Mouse (Mus musculus): Measurements from ENCODE around the gene Cyp2d40. TPM values are rescaled to one million over a fixed set of nuclear protein-coding genes. Genes with fewer than 3 reads are reported as not detected.
"Not testable (repeated sequence)": the region's sequence is repeated elsewhere in the genome, so short reads cannot be mapped to it uniquely, and the experiment has no call there.

Cyp2d40 gene
- polyA plus RNA-seq (2017; shearing (Covaris generic)) = not detected

- no peak for ATAC-seq
Measured at GRCm38 (mm10) chr15:82763631-82764420, at the start of gene Cyp2d40. TSS of gene Cyp2d40 (minus strand) at chr15:82764183.

GRCm38 (mm10) chr15:82810556-82810955 is 46.6 kb upstream of the Cyp2d40 start:
- ATAC-seq = no peak

DNA sequence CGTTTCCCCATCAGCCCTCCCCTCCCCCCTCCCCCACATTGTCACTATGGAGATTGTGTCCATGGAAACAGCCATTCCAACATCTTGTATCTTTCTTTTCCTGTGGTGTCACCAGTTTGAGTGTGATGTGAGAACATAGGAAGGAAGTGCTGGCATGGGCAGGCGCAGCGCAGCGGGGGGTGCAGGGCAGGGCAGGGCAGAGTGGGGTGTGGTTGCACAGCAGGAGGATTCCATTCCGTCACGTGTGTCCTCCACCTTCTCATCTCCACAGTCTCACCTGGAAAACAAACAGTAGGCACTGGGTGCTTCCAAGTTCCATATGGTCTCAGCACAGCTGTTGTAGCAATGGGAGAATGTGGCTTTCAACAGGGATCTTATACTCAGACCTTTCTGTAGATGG is 45.5 kb upstream of the Cyp2d40 start:
- ATAC-seq = no peak

- ATAC-seq = no peak
Measured at GRCm38 (mm10) chr15:82806969-82807763, 43.2 kb upstream of the Cyp2d40 start.

- peak; percentile 45 for ATAC-seq
Measured at GRCm38 (mm10) chr15:82804708-82805639, 41.0 kb upstream of the Cyp2d40 start.

DNA sequence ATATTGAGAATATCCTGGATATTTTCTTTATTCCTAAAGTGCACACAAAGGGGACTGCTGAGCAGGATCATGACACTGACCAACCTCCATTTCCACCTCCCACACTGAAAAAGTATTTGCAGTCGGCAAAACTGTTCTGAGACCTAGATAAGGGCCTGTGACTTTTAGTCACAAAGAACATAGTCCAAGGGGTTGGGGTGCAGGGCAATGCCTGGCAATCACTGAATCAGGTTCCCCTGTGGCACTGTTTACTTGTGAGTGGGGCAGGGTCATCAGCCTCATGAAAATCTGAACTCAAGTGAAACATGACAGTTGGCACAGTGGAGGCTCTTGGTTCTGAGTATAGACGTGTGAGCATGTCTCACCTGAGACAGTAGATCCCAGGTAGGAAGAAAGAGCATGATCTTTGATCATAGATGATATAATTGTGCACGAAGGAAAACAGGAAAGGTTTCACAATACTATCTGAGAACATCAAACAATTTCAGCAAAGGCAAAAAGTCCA is 32.0 kb upstream of the Cyp2d40 start:
- ATAC-seq = no peak

DNA sequence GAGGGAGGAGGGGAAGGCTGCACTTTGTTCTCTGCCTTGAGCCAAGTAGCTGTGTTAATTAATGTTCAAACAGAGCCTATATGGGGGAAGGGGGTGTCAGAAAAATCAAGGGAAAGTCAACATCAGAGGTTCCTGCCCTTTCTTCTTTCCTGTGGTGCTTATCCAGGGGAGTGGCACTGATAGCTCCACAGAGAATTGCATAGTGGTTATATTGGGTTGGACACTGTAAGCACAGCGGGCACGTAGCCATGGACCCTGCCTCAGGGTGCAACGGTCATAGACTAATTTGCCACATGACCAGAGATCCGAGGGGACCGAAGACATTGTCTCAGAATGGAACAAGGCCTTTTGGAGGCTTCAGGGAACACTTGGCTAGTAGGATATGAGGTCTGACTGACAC is 30.3 kb upstream of the Cyp2d40 start, which contains the start of gene Cyp2d26:
Cyp2d26 (minus strand) TSS at position 18 of the 400 bp plus-strand sequence.
- ATAC-seq = no peak

GRCm38 (mm10) chr15:82793868-82794267 is 29.9 kb upstream of the Cyp2d40 start:
- no peak for ATAC-seq

GRCm38 (mm10) chr15:82793454-82793853 is 29.5 kb upstream of the Cyp2d40 start:
- ATAC-seq = no peak

- ATAC-seq = no peak
Measured at GRCm38 (mm10) chr15:82792566-82792965, 28.6 kb upstream of the Cyp2d40 start.

DNA sequence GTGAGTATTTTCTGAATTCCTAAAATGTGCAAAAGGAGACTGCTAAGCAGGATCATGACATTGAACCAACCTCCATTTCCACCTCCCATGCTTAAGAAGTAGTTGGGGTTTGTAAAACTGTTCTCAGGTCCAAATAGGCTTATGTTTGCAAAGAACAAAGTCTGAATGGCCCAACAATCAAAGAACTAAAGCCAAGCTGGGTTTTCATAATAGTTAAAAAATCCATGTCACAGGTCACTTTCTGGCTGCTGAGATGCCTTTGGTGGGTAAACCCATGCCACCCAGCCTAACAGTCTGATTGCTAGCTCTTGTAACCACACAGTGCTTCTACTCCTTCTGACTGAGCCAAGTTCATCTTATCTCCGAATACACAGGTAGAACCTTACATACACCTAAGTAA is 20.6 kb upstream of the Cyp2d40 start:
- ATAC-seq = no peak

DNA sequence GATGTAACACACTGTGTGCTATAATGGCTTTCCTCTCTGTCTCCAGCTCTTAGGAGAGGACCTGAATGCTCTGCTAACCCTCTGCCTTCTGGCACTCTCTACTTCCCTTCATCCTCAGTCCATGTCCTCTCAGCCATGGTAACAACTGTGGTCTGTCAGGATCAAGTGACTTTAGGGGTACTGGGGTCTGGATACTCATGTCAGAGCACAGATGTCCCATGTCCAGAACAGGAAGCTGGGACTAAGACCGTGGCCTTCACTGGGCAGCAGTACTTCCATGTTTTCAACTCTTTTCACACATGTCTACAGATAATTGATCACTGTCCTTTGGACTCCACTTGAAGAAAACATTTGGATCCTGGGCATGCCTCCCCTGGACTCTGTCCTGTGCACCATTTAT is 19.8 kb upstream of the Cyp2d40 start:
- no peak for ATAC-seq

DNA sequence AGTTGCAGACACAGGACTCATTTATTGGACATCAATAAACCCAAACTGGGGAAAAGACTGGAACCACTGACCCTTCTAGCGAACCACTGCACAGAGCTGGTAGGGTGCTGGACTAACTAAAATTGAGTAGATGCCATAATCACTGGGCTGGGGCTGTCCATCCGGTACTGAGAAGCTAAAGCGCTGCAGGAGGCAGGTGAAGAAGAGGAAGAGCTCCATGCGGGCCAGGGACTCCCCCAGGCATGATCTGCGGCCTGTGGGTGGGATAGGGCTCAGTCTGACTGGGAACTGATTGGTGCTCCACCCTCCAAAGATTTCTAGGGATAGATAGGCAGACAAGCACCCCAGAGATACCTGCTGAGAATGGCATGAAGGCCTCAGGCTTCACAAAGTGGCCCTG is 13.9 kb upstream of the Cyp2d40 start:
- ATAC-seq = not testable (repeated sequence)

- ATAC-seq = no peak
Measured at GRCm38 (mm10) chr15:82765943-82766342, 2.0 kb upstream of the Cyp2d40 start.

DNA sequence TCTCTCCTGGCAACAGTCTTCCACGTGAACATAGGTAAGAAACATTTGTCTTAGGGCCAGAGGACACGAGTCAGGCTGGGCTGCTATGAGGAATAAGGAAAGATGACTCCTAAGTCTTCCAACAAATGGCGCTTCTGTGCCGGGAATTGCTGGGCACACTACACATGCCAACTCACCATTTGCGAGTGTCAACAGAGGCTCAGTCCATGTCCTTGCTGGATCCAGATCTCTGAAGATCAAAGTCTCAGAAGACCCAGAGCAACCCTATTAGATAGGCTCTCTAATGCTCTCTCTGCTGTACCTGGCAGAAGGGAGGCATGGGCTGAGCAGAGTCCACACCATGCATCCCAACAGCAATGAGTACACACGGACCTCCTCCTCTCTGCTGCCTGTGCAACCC is 898 bp upstream of the Cyp2d40 start:
- ATAC-seq = no peak

DNA sequence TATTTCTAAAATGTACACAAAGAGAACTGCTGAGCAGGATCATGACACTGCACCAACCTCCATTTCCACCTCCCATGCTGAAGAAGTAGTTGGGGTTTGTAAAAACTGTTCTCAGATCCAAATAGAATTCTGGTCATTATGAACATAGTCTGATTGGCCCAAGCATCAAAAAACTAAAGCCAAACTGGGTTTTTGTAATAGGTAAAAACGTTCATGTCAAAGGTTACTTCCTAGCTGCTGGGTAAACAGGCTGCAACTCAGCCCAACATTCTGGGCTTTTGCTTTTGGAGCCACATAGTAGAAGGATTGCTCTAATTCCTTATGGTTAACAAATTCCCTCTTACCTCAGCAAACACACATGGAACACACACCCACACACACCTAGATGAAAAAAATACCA is 15.8 kb downstream of the Cyp2d40 start:
- no peak for ATAC-seq

DNA sequence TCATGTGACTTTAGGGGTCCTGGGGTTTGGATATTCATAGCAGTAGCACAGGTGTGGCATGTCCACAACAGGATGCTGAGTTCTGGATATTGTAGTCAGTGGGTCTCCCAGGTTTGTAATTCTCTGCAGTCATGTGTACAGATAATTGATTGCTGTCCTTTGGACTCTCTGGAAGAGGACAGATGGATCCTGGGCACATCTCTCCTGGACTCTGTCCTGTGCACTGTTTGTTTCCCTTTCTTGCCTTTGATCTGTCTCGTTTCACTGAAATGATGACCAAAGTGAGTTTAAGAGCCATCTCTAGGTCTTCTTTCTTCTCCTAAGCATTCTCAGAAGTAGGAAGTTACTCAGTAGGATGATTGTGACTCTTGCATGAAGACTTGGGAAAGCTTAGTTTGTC is 16.5 kb downstream of the Cyp2d40 start:
- no peak for ATAC-seq

DNA sequence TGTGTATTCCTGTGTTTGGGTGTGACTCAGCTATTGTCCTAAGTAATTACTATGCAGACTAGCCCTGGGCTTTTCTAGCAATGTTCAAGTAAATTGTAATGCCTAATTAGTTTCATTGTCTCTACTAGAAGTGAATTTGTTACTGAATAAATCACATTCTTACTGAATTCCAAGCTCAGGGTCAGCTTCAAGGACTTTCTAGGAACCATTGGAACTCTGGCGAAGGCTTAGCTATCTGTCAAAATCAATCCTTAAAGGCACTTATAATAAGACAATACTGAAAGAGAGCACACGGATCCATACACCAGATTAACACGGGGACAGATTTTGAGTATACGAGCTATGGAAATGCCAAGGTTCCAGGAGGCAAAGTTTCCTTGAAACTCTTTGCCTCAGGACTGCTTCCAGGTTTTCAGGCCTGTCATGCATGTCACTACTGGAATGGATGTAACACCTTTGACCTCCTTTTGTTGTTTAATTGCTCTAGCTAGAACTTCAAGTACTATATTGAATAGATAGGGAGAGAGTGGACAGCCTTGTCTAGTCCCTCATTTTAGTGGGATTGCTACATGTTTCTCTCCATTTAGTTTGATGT is 30.6 kb downstream of the Cyp2d40 start:
- not testable (repeated sequence) for ATAC-seq
